Mouse (Mus musculus) spleen, postnatal 14 days (tissue): ENCODE measurements around the gene Gm1113.

Experiments
- DNase-seq, 2 experiments: peaks; one replicate each; pipeline ENCODE4 v3.0.0; 2021 to 2022; ENCODE audit warnings: low spot score in 2 of 2

The Gm1113 gene

DNA sequence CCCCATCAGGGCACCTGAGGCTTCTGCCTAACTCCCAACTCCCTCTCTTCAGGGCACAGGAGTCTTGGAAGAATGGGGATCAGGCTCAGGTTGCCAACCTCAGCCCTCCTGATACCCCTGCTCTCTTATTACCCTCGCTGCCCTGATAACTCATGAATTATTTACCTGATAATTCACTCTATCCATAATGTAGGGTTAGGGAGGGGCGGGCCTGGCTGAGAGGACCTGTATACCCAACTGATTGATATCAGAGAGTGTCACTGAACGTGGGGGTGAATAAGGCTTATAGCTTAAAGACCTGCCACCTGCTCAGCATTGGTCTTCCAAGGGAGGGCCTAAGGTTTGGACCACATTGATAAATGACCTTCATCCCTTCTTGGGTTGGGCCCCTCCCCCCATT, at the start of gene Gm1113:
TSS of gene Gm1113 (minus strand) at position 101 of the 400 bp plus-strand sequence.
- no peak for DNase-seq

DNA sequence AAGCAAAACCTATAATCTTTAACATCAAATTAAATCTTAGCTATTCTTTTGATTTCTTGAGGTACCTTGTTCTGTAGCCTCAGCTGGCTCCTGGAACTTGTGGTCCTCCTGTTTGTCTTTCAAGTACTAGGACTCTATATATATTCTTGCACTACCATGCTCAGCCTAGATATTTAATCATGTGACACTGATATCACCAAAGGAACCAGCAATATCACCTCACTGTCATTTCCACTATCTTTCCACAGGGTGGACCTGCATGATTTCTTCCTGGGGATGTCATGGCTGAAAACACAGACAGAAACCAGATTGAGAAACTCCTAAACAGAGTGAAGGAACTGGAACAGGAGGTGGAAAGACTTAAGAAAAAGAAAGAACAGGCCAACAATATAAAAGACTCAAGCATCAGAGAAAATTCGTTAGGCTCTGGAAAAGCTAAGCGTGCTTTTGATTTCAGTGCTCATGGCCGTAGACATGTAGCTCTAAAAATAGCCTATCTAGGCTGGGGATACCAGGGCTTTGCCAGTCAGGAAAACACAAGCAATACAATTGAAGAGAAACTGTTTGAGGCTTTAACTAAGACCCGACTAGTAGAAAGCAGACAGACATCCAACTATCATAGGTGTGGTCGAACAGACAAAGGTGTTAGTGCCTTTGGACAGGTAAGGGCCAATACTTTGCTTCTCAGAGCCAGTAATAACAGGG, 46.6 kb upstream of the Gm1113 start:
- DNase-seq, result no peak

DNA sequence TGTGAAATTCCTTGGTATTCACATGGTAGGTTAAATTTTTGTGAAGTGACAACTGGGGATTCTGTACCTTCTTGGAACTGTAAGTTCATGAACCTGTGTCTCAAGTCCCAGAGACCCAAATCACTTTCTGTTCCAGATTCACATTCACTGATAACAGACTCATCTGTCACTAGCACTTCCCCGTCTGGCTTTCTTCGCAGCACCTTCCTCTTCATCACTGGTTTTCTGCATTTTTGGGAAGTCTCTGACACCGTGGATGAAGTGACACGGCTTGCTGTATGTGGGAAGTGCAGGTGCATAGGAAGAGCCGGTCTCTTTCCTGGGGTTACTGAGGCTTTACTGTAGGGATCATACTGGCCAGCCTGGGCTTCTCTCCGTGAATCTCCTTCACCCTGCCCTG, 43.5 kb upstream of the Gm1113 start:
- DNase-seq, result no peak

DNA sequence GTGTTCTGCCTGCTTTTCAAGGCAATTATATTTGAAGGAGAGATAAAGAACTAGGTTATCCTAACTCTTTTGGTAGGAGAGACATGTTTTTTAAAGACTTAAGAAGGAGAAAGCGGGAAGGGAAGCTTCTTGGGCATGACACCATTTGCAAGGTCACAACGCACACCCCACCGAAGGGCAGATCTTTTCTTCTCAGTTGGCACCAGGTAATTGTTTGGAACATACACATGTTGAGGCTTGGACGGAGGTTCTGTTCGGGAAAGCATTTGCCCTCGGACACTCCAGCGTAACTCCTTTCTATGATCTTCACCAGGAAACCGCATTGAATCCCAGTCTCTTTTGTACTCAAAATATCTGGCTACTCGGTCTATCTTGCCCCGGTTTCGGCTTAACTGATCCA, 43.0 kb upstream of the Gm1113 start:
- no peak for DNase-seq

DNA sequence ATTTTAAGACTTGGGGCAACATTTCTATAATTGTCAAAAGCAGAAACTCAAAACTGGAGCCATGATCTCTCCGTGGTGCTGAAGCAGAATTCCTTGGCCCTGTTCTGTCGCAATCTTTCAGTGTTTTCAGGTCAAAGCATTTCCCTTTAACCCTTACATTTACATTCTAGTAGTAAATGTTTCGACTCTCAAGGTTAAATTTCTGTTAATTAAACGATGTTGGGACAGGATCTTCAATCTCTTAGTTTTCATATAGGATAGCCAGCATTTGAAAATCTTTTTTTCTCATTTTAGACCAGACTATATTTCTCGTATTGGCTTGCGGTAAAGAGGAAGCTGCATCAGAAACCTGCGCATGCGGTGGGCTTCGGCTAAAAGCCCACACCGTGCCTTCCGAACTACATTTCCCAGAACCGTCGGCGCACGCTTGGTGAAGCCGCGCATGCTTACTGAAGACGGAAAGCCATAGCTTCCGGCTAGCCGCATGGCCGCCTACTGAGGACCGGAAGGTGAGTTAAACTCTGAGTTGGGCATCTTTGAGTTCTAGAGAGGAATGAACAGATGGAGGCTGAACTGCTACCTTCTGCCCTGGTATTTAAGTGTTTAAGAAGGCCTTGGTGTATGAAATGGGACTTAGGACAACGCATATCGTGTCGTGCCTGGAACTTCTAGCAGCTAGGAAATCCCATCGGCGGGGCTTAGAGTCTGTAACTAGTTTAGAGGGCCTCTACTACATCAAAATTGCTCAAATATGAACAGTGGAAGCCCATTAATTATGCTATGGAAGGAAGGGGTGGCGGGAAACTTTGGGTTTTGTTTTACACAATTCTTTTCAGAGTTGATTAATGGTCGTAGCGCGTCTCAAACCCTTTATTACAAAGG, 41.2 kb upstream of the Gm1113 start:
- DNase-seq, result peak; percentile 35 to 57

DNA sequence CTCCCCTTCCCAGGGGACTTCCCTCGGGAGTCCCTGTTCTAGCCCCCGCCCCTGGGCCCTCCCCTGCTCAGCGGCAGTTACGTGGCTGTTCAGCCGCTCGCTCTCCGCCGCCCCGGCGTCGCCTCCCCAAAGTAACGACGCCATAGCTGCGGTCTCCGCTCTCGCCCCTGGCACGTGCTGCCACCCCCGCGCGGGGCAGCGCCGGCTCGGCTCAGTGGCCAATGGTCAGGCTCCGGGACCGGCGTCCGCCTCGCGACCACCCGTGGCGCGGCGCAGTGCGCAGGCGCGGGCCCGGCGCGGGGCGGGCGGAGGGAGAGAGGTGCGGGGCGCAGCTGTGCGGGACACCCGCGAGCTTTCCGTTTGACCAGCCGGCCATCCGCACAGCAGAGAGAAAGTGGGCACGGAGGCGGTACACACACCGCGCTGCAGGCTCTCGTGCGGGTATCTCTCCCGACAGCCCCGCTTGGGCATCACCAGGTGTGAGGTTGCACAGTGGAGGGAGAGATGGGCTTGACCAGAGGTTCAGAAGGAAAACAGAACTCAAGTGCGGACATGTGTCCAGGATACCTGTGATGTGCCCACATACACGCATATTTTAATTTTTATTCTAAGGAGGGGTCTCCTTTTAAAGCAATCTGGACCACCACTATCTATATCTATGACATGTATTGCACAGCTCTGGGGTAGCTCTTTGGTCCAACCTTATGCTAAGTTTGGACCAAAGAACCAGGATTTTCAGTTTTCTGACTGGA, 40.4 kb upstream of the Gm1113 start, which contains the start of the genes Ddx25 and Pus3:
TSS of gene Ddx25 (minus strand) at position 272 of the 752 bp plus-strand sequence.
TSS of gene Pus3 (plus strand) at position 339 of the 752 bp plus-strand sequence.
- no peak for DNase-seq

DNA sequence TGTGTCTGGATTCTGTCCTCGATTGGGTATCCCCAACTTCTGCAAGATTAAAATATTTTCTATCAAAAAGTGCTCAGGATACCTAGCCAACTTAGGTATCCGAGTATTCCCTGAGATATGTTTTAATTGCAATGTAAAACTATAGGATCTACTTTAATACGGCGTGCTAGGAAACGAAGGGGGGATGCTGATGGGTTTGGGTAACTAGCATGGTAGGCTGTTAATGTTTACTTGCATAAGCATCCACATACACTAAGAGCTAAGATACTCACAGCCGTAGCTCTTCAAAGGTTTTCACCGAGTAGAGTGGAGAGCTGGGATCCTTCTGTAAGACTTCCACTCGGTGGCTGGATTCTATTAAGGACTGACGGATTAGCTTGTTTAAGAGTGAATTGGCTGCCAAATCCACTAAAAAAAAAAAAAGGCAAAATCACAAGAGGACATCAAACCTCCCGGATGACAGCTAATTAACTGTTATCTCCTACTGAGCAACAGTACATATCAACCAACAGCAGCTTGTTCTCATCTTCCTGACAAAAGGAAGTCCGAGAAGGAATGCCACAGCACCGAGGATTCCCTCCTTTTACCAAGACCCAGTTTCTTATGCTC, 38.5 kb upstream of the Gm1113 start:
- DNase-seq, result no peak

DNA sequence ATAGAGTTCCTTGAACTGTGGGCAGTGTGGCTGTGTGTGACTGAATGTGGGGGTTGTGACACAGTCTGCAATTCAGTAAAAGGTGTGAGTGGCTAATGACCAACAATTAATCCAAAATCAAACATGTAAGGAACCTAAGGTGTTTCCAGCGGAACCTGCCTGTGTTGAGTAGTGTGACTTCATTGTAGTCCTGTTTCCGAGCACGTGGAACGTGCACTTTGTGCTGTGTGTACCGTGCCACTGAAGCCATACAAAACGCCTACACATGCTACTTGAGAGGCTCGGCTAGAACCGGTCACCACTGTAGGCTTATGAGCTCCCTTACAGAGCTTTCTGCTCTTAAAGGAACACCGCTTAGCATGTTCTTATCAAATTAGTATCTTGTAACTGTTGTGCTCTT, 30.4 kb upstream of the Gm1113 start:
- no peak for DNase-seq

DNA sequence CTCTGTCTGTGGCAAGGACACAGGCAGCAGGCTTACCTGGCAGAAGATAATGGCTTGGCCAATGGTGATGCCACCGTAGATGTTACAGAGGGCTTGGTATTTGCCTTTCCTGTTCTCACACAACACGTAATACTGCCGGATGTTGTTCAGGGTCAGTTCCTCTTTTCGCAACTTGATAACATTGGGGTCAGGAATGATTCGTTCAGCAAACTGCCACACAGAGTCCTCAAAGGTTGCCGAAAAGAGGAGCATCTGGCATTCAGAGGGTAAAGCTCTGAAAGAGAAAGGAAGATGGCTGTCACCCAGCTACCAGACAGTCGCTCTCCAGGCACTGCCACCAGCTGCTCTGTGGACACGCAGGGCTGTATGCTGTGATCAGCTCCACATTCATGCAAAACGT, 28.7 kb upstream of the Gm1113 start:
- peak in 1 of 2 experiments; percentile 17 for DNase-seq

DNA sequence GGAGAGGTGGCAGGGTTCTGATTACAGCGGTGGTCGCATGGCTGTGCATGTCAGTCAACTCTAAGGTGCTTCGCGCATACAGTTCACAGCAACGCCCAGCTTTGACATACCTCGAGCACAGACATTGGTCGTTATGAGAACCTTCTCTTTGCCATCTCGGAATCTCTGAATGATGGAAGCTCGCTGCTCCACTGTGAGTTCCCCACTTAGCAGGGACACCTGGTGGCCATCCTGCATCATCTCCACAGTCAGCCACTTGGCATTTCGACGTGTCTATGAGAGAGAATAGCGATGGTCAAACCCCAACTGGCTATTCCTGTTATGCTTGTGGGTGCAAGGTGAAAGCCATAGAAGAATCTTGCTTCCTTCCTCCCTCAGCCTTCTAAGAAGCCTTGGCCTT, 27.6 kb upstream of the Gm1113 start:
- no peak for DNase-seq

DNA sequence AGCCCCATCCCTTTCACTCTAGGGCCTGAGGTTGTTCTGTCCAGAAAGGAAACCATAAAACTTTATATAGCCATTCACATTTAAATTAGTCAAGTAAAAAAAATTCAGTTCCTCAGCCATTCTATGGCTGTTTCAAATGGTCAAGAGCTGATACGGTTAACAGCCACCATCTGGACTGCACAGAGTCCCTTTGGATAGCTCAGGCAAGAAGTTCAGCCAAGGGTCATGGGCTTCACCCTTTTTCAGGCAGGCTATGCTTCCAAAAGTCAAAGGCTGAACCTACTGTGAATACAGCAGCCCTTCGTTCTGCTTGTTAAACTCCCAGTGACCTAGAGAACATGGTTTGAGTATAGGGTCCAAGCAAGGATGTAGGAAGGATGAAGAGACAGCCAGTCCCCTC, 26.6 kb upstream of the Gm1113 start:
- no peak for DNase-seq

DNA sequence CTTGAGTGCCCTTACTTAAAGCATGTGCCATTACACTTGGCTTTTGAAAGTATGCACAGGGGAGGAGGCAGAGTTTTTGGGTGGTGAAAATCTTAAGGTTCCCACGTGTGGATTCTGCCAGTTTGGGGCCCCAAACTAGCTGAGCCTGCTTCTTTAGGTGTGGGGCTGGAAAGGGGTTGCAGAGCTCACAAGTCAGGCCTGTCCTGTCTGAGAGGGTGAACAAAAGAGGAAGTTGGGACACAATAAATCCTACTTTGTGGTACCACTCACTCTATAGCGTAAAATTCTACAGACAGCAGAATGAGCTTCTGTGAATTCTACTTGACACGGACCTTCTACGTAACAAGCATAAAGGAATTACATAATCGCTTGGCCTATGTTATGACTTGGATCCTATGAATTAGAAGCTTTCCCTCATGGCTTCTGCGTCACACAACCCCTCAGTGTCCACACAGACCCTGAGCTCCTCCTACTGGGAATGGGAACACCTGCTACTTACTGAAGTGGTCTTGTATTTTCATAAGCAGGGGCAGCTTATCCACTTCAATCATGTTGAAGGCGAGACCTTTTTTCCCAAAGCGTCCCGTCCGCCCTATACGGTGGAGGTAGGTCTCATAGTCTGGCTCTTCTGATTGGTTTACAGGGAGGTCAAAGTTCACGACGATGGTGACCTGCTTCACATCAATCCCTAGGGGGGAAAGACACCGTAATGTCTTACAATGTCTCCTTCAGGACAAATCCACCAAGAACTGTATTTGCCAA, 25.2 kb upstream of the Gm1113 start:
- DNase-seq, result no peak

DNA sequence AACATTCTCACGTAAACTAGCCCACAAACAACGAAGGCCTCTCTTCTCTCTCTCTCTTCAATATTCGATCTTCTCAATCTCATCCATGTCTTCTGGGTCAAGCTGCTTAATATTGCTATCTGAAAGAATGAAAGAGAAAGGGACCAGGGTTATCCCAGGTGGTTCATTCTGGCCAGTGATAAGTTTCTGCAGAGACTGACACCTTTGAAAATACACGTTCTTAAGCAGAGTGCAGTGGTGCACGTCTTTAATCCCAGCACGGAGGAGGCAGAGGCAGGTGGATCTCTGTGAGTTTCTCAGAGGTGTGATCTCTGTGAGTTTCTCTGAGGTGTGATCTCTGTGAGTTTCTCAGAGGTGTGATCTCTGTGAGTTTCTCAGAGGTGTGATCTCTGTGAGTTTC, 23.9 kb upstream of the Gm1113 start:
- DNase-seq, result no peak

DNA sequence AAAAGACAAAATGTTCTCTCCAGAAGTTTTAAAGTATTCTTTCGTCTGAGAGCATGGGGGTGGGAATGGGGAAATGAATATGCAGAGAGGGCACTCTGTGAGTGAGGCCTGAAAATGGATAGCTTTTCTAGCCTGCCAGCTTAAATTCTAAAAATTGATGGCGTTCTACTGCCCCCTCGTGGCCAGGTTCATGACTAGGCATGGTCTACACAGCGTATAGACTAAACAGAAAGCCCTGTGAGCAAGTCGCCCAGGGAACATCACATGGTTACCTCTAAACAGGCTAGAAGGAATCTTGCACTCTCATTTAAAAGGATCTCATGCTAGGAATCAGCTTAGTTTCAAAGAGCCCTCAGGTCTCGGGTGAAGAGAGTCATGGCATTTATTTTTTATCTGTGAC, 23.4 kb upstream of the Gm1113 start:
- peak; percentile 50 to 74 for DNase-seq

DNA sequence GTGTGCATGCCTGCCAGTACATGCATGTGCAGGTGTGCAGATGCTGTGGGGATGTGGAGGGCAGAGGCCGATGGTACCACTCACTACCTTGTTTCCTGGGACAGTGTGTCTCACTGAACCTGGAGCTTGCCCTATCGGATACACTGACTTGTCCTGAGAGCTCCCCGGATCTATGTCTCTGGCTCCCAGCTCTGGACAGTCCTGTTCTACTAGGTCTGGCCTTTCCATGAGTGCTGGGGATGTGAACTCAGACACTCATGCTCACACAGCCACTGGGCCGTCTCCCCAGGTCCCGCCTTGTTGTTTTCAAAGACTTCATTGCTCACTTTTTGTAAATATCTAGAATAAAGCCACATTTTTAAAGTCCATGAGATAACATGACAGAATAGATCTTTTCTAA, 23.0 kb upstream of the Gm1113 start:
- DNase-seq, result no peak

DNA sequence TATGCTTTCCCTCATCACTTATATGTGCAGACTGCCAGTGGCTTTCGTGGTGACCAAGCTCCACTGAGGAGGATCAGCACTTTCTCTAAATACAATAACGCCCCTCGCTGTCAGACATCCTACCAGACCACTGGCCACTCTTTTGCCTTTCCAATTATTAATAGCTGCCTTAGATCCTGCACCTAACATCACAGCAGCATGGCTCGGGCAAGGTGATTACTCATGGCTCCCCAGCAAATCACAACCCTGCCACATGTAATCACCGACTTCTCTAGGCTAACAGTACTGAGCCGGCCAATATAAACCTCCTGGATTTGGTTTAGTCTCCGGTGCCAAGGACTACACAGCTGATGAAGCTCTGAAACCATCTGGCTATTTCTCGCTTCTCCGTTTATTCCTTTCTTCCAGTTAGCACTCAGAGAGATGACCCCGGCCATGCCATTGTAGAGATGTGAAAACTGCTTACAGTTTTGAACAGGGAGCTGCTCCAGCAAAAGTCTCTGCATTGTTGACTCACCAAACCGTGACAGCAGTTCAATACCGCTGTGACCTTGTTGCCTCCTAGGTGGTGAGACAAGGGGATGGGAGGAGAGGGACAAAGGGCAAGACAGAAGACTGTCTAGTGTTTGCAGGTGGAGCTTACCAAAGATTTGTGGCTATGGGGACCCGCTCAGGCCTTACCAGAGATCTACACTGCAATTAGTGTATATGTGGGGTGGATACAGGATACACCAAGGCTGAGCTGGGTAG, 21.1 kb upstream of the Gm1113 start:
- DNase-seq, result no peak

DNA sequence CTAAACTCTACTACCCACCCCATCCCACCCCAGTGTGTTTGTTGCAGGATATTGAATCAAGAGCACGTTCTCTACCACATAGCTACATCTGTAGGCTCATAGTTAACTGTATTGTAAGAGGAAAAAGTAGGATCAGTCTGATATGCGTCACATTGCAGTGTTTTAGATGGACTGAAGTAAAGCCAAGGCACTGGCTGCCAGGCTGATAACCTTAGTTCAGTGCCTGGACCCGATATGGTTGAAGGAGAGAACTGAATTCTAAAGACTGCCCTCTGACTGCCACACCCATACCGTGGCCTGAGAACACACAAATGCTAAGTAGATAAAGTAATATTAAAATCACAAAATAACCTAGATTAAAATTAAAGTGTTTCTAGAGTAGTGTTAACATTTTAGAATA, 17.8 kb upstream of the Gm1113 start:
- DNase-seq, result no peak

DNA sequence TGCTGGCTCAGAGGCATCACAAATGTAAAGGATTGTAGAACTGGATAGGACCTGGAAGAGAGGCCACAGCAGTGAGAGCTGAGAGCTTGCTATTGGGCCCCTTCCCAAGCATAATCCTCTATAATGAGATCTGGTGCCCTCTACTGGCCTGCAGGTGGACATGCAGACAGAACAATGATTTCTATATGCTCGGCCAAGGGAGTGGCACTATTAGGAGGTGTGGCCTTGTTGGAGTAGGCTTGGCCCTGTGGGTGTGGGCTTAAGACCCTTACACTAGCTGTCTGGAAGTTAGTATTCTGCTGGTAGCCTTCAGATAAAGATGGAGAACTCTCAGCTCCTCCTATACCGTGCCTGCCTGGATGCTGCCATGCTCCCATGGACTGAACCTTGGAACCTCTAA, 17.0 kb upstream of the Gm1113 start:
- peak in 1 of 2 experiments; percentile 12 for DNase-seq

DNA sequence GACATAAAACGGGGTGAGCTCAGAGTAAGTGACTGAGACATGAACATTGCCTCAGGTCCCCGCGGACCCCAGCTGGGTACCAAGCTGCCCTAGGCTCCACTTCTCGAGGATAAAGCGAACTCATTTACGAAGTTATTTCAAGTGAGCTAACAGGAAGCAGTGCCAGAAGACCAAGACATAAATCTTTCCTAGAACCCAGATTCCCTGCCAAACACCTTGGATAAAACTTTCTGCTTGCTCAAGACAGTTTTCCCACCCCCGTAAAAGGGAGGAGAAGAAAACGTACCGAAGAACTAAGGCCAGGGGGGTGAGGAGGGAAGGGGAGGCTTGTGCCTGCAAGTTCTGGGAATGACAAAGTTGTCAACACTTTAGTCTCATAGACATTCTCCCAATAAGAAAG, 15.2 kb upstream of the Gm1113 start:
- no peak for DNase-seq

DNA sequence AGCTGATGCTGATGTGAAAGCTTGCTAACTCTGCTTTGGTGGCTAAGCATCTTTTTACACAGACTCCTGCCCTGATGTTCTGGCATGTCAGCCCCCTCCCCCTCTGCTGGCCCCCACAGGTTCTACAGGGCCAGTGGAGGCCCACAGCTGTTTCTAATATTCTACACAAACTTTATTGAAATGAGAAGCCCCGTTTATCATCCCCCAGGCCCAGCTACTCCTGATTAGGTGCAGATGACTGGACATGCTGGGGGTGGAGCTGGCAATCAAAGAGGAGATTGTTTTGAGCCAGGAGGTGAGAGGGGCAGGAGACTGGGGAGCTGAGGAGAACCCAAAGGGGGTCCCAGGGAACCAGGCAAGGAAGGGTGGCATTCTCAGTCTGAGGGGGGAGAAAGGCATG, 11.7 kb upstream of the Gm1113 start:
- DNase-seq, result no peak
